Mouse (Mus musculus) liver, postnatal 0 days (tissue): ENCODE results near the gene Prkag2. TPM values are rescaled to one million over a fixed set of nuclear protein-coding genes. Genes with fewer than 3 reads are reported as not detected.

Experiments
- ATAC-seq: fragments of 200-750 bp; cut with Nextera tagmentation; 2 replicates; pipeline ENCODE4 v1.8.0; 2017; ENCODE audit warnings: mild to moderate bottlenecking, moderate library complexity
- DNase-seq: peaks from one replicate; pipeline ENCODE4 v3.0.0-alpha.2; 2016
- H3K27ac ChIP-seq: fragments of 300-500 bp; sonication (generic); 2 replicates; pipeline ENCODE4 v1.5.1; 2014; ENCODE audit warnings: antibody characterized with exemption, moderate library complexity, mild to moderate bottlenecking, low read depth
- H3K27me3 ChIP-seq: fragments of 300-500 bp; sonication (generic); 2 replicates; pipeline ENCODE4 v1.6.1; 2014; ENCODE audit warnings: low read length, control low read depth, mixed read lengths; ENCODE audit not compliant: insufficient read depth
- H3K36me3 ChIP-seq: fragments of 300-500 bp; sonication (generic); replicated peaks from 2 replicates; pipeline ENCODE4 v1.6.1; 2014; ENCODE audit warnings: mild to moderate bottlenecking, control low read depth, low read length, moderate library complexity, mixed read lengths; ENCODE audit not compliant: insufficient read depth
- H3K4me1 ChIP-seq: fragments of 300-500 bp; sonication (generic); 2 replicates; pipeline ENCODE4 v1.6.1; 2014; ENCODE audit warnings: antibody characterized with exemption, mild to moderate bottlenecking, control low read depth; ENCODE audit not compliant: insufficient read depth
- H3K4me2 ChIP-seq: fragments of 300-500 bp; sonication (generic); 2 replicates; pipeline ENCODE4 v1.6.1; 2014; ENCODE audit warnings: low read depth, mild to moderate bottlenecking, low read length, moderate library complexity, mixed read lengths
- H3K4me3 ChIP-seq: fragments of 300-500 bp; sonication (generic); 2 replicates; pipeline ENCODE4 v1.5.1; 2014; ENCODE audit warnings: low read depth, low read length
- H3K9ac ChIP-seq: fragments of 300-500 bp; sonication (generic); replicated peaks from 2 replicates; pipeline ENCODE4 v1.6.1; 2014; ENCODE audit warnings: mild to moderate bottlenecking, moderate library complexity
- H3K9me3 ChIP-seq: fragments of 300-500 bp; sonication (generic); 2 replicates; pipeline ENCODE4 v1.6.1; 2016; ENCODE audit warnings: mild to moderate bottlenecking, control low read depth, low read length, mixed read lengths
- CTCF ChIP-seq: sonication (generic); IDR thresholded peaks from 2 replicates; pipeline ENCODE4 v1.5.1; 2016; ENCODE audit warnings: antibody characterized with exemption, low read depth
- EP300 ChIP-seq: IDR thresholded peaks from 2 replicates; pipeline ENCODE4 v1.6.1; 2016; ENCODE audit warnings: antibody characterized with exemption, low read depth, mild to moderate bottlenecking
- WGBS: fragments of 180-500 bp; shearing (Covaris S2); extraction: QIAGEN DNeasy Blood & Tissue Kit; methylation state at CpG from one replicate; pipeline ENCODE4 v1.1.7; 2014; ENCODE audit not compliant: insufficient replicate concordance; 5-methylcytosine and 5-hydroxymethylcytosine counted together
- polyA plus RNA-seq: library from polyadenylated mRNA; unstranded; fragments of >200 nt; fragmentation: Nextera tagmentation; extraction: Ambion mirVana; gene quantifications from 2 replicates; pipeline ENCODE4 v1.2.1, GENCODE M21; 2015

Prkag2 gene
- polyA plus RNA-seq, 1 experiment from 2014 or later: 6.8 TPM

DNA sequence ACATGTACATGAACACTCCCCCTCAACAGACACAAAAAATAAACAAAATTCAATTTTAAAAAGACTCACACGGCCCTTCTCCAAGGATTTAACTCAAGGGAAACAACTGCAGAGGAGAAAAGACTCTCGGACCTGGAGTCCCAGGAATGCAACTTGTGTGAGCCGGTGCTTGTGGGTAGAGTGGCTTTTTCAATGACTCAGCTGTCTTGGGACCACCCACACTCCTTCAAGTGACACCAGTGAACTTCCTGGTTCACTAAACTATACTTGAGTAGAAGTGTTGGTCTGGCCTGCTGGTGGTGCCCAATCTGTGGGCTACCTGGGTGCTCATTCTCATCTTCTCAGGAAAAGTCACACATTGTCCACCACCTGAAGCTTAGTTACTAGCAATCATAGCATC lies 53.7 kb downstream of the Prkag2 start:
- Histone ChIP-seq H3K27ac (no peak overlapping the region), H3K27me3 (no peaks in the 10 kb centered on the region), H3K4me1 (no peaks in the 10 kb centered on the region), H3K9ac (no peak overlapping the region), H3K9me3 (no peaks in the 10 kb centered on the region), H3K4me2 (no peak overlapping the region), H3K36me3 (no peaks in the 10 kb centered on the region), H3K4me3 (no peak overlapping the region)
- WGBS: 59% methylated on average over 3 of the region's 3 CpGs
- TF ChIP-seq CTCF: no peak
- no peak for TF ChIP-seq EP300
- no peak for ATAC-seq
- no peak for DNase-seq

DNA sequence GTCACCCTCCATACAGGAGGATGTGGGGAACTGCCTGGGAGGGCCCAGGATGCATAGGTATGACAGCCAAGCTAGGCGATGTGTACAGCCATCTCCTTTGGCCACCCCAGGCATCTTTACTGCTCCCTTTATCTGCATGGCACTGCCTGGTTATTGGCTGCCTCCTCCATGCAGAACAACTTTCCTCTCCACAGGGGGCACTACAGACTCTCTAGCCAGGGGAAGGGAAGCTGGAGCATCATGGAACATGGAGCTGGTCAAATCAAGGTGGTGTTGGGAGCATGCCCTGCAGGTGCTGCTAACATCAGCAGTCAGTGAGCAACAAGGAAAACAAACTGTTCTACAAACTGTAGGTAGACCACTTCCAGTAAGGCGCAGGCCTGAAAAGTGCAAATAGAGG lies 56.4 kb downstream of the Prkag2 start:
- no peak overlapping the region for H3K4me3 ChIP-seq
- no peaks in the 10 kb centered on the region for H3K4me1 ChIP-seq
- H3K36me3 ChIP-seq: no peaks in the 10 kb centered on the region
- H3K27me3 ChIP-seq: no peaks in the 10 kb centered on the region
- no peak overlapping the region for H3K4me2 ChIP-seq
- ATAC-seq (no peak), DNase-seq (no peak)
- no peak for TF ChIP-seq EP300
- TF ChIP-seq CTCF: peak; percentile 34; the same call in 1 of the 2 replicates
- H3K9me3 ChIP-seq: no peaks in the 10 kb centered on the region
- no peak overlapping the region for H3K9ac ChIP-seq
- WGBS: 87% methylated on average over 2 of the region's 2 CpGs
- H3K27ac ChIP-seq: no peak overlapping the region

DNA sequence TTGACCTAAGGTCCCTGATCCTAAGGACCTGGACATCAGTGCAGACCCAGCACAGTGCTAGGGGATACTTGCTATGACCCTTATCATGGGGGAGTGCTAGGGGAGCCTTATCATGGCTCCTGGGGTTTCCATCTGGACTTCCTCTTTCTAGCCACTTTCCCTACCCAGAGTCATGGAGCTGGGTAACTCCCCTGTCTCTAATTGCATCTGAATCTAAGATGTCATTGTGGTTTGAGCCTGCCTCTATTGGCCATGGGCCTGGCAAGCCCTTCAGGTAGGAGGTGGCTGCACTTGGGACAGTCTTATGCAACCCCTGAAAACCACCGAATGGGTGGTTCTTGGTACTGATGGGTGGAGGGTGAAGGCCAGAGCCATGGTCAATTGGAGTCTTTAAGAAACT lies 58.5 kb downstream of the Prkag2 start:
- no peaks in the 10 kb centered on the region for H3K9me3 ChIP-seq
- no peak overlapping the region for H3K9ac ChIP-seq
- DNase-seq (no peak), ATAC-seq (no peak; the same call in 1 of the 2 replicates)
- no peaks in the 10 kb centered on the region for H3K4me1 ChIP-seq
- H3K36me3 ChIP-seq: no peaks in the 10 kb centered on the region
- H3K27ac ChIP-seq: no peak overlapping the region
- no peak overlapping the region for H3K4me2 ChIP-seq
- H3K4me3 ChIP-seq: no peak overlapping the region
- TF ChIP-seq CTCF (no peak), EP300 (no peak)
- 44% methylated on average over 1 of the region's 1 CpGs for WGBS
- H3K27me3 ChIP-seq: no peaks in the 10 kb centered on the region

DNA sequence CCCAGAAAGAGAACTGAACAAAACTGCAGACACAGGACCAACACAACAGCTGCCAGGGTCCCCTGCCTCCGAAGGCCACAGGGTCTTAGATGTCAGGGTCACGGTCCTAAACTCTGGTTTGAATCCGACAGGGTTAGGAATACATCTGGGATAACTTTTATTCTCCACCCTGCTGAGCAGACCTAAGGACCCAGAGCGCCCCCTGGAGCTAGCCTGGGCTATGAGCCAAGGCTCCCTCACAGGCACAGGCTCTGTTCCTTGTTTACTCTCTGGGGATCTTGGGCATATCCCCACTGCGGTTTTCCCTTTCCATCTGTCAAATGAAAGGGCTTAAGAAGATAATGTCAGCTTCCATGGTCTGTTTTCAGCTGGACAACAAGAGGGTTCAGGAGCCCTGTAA lies 59.1 kb downstream of the Prkag2 start:
- peak; percentile 54 for TF ChIP-seq CTCF
- TF ChIP-seq EP300: no peak
- H3K4me1 ChIP-seq: no peaks in the 10 kb centered on the region
- no peak for DNase-seq
- 50% methylated on average over 5 of the region's 5 CpGs for WGBS
- no peaks in the 10 kb centered on the region for H3K27me3 ChIP-seq
- H3K27ac ChIP-seq: no peak overlapping the region
- no peaks in the 10 kb centered on the region for H3K9me3 ChIP-seq
- H3K4me2 ChIP-seq: no peak overlapping the region
- no peak overlapping the region for H3K4me3 ChIP-seq
- H3K9ac ChIP-seq: no peak overlapping the region
- ATAC-seq: no peak
- H3K36me3 ChIP-seq: no peaks in the 10 kb centered on the region

DNA sequence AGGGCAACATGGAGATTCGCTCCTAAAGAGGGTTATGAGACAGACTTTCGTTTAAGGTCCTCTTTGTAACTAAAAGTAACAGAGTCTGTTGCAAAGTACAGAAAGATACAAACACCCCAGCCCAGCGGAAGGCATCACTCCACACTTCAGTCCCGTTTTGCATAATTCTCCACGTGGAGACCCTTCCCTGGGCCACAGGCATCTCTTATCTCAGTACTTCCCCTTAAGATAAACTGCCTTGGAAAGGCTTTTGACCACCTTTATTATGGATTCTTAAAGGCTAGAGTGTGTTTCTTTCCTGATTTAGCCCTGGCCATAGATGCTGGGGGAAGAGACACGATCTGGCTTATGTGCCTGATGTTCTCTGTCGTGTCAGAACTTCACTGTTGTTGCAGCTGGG lies 59.5 kb downstream of the Prkag2 start:
- Histone ChIP-seq H3K27ac (no peak overlapping the region), H3K9ac (no peak overlapping the region), H3K4me1 (peaks cover under 1% of the 10 kb centered on the region; the same call in 1 of the 2 replicates), H3K36me3 (no peaks in the 10 kb centered on the region), H3K27me3 (no peaks in the 10 kb centered on the region), H3K4me3 (no peak overlapping the region), H3K9me3 (no peaks in the 10 kb centered on the region), H3K4me2 (no peak overlapping the region)
- 49% methylated on average over 7 of the region's 7 CpGs for WGBS
- ATAC-seq (no peak), DNase-seq (no peak)
- no peak for TF ChIP-seq CTCF
- TF ChIP-seq EP300: no peak

DNA sequence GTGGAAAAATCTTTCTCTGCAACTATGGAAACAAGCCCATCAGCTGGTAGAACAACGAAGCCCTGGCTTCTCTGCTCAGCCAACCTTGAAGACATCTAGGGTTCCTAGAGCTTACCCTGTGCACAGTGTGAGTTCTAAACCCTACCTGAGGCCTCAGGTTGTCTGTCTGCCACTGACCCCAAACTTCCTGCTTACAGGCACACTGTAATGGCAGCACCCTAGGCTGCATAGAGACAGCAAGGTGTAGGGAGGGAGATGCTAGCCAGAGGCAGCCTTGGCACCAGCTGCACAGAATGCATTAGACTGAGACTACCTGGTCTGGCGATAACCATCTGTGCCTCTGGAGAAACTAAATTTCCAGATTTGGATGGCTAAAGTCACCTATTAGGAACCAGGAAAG lies 61.6 kb downstream of the Prkag2 start:
- H3K9ac ChIP-seq: no peak overlapping the region
- no peaks in the 10 kb centered on the region for H3K27me3 ChIP-seq
- H3K36me3 ChIP-seq: no peaks in the 10 kb centered on the region
- WGBS: 81% methylated on average over 2 of the region's 2 CpGs
- ATAC-seq (no peak), DNase-seq (no peak)
- no peak overlapping the region for H3K27ac ChIP-seq
- TF ChIP-seq CTCF: no peak
- no peak for TF ChIP-seq EP300
- peaks cover 6% of the 10 kb centered on the region for H3K4me1 ChIP-seq
- no peak overlapping the region for H3K4me3 ChIP-seq
- H3K4me2 ChIP-seq: no peak overlapping the region
- H3K9me3 ChIP-seq: no peaks in the 10 kb centered on the region

DNA sequence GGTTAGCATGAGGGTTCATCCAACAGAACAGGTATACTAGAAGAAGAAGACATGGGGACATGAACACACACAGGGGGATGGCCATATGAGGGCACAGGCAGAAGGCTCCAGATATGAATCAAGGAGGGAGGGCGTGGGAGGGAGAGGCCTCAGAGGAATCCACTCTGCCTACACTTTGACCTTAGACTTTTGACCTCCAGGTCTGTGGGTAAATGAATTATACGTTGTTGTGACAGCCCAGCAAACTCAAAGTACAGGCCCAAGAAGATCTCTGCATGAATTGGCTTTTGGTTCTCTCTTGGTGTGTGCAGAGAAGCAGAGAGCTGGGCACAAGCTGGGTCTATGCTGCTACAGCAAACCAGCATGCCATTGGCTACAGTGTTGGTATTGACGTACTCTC lies 65.1 kb downstream of the Prkag2 start:
- Histone ChIP-seq H3K4me1 (peaks cover 15% of the 10 kb centered on the region), H3K9me3 (no peaks in the 10 kb centered on the region), H3K27me3 (no peaks in the 10 kb centered on the region), H3K9ac (no peak overlapping the region), H3K4me3 (no peak overlapping the region), H3K4me2 (no peak overlapping the region), H3K27ac (no peak overlapping the region), H3K36me3 (no peaks in the 10 kb centered on the region)
- WGBS: 70% methylated on average over 3 of the region's 3 CpGs
- TF ChIP-seq CTCF (no peak), EP300 (no peak)
- ATAC-seq: no peak
- no peak for DNase-seq
